Mouse (Mus musculus): ENCODE measurements around the gene Lrrc27.

Gene Lrrc27

DNA sequence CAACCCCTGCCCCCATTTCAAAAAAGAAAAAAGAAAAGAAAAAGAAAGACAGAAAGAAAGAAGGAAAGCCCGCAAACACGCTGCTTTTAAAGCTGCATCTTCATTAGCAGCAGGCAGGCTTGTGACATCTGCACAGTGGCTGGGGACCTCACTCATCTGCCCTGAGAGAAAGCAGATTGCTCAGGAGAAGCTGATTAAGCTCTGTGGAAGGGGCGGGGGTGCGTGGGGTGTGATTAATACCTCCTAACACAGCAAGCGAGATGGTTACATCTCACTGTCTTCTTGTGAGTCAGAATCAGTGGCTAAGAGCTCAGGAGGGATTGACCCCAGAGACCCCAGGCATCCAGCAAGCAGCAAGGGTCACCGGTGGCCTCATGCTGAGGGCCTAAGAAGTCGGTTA, 64.7 kb downstream of the Lrrc27 start:
- no peak for DNase-seq

DNA sequence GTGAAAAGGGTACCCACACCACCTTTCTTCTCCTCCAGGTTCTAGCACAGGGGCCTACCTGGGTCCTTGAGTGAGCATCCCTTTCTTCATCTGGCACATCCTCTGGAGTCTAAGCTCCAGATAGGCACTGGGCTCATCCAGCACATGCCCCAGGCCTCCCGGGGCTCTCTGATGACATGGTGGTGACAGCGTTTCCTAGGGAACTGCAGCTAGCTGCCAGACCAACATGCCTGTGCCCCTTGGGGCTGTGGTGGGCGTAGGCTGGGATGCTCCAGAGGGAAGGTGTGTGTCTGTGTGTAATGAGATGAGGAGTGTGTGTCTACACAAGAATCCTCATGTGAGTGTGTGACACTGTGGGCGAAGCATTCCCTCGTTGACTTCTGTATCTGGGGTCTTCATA, 66.8 kb downstream of the Lrrc27 start:
- DNase-seq = no peak

DNA sequence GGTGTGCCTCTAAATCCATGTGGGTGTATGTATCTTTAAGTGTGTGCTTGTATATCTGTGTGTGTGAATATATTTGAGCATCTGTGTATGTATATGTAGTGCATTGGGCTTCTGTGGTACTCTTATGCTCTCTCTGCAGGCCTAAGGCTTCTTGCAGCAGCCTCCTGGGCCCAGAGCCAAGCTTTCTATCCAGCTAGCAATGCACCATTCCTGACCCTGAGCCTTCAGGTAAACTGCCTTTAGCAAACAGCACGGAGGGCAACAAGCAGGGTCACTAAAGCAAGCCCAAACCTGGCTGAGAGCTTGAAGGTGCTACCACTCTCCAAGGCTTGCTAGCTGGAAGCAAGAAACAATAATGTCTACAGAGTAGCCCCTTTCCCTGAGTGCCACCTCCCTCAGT, 67.3 kb downstream of the Lrrc27 start:
- no peak for DNase-seq

DNA sequence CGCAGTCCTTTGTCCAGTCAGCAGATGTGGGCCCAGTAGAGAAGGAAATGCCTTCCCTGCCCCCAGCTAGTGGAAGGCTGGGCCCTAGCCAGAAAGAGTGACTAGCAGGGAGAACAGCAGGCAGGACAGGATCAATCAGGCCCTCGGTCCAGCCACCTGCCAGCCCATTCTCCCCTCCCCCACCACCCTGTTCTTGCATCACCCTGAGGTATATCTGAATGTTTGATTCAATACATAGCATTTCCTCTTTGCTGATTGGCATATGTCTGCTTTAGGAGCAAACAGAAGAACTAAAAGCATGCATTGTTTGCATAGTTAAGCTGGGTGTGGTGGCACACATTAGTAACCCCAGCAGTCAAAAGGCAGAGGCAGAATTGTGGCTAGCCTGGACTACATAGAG, 68.4 kb downstream of the Lrrc27 start:
- no peak for DNase-seq

DNA sequence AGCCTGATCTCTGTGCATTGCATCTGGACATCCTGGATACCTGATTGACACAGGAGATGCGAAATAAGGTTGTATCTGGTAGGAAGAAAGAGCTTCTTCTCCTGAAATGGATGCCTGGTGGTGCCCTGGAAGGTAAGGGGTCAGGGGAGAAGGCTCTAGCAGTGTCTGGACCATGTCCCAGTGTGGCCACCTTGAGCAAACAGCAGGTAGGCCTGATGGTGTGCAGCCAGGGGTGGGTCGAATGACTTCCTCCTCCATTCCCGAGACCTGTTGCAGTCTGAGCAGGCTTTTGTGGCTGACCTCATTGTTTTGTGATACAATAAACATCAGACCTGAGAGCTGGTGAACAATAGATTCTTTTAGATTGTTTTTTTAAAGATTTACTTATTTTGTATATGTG, 69.2 kb downstream of the Lrrc27 start:
- DNase-seq = no peak

DNA sequence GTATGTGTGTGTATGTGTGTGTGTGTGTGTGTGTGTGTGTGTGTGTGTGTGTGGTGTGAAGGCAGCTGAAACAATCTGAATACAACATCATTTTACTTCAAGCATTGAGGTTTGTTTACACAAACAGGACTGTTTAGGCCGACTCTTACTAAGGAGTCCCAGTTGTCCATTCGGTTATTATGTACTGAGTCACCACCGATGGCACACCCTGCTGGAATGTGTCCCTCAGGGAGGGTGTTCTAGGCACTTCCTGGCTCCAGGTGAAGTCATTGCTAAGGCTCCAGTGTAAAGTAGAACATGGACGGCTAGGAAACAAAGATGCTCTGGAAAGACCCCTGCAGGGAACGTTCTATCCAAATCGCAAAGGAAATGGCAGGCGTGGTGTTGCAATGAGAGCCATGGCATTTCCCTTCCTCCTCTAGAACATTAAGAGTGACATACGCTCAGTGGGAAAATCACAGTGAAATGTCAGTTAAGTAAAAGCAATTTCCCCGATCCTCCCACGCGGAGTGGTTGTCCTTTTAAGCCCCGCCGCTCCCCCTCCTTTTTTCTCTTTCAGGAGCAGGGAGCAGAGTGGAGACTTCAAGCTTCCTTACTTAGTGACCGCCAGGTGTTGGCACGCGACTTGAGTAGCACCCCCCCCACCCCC, 72.6 kb downstream of the Lrrc27 start:
- no peak for DNase-seq

DNA sequence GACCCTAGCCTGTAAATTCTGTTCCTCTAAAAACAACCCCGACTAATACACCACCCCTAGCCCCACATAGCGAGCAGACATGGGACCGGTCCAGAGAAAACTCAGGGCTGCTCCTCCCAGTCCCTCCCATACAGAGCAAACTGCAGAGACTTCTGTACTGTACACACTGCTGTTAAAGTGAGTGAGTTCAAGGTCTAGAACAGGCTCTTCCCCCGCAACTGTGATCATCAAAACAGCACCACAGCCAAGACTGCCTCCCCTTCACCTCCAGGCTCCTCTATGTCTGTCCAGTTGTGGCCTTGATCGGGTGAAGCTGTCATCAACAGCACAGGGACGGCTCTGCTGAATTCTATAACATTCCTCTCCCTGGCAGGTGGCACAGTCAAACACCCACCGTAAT, 75.8 kb downstream of the Lrrc27 start:
- no peak for DNase-seq
